Mouse (Mus musculus) embryonic facial prominence, embryonic 10.5 days (tissue): Measurements from ENCODE around the gene Zc2hc1c. TPM values are rescaled to one million over a fixed set of nuclear protein-coding genes. Genes with fewer than 3 reads are reported as not detected.

Experiments
- DNase-seq: peaks from one replicate; pipeline ENCODE4 v3.0.0-alpha.2; 2017; ENCODE audit warnings: low spot score
- H3K27ac ChIP-seq: fragments of 300-500 bp; sonication (generic); replicated peaks from 2 replicates; pipeline ENCODE4 v1.5.1; 2016; ENCODE audit warnings: mild to moderate bottlenecking
- H3K27me3 ChIP-seq: fragments of 300-500 bp; sonication (generic); replicated peaks from 2 replicates; pipeline ENCODE4 v1.6.1; 2016; ENCODE audit warnings: low read depth, mild to moderate bottlenecking; ENCODE audit not compliant: poor library complexity, severe bottlenecking
- H3K36me3 ChIP-seq: fragments of 300-500 bp; sonication (generic); replicated peaks from 2 replicates; pipeline ENCODE4 v1.6.1; 2016; ENCODE audit warnings: mild to moderate bottlenecking, moderate library complexity
- H3K4me1 ChIP-seq: fragments of 300-500 bp; sonication (generic); 2 replicates; pipeline ENCODE4 v1.6.1; 2016
- H3K4me3 ChIP-seq: fragments of 300-500 bp; sonication (generic); 2 replicates; pipeline ENCODE4 v1.5.1; 2016; ENCODE audit warnings: mild to moderate bottlenecking, moderate library complexity
- H3K9me3 ChIP-seq: fragments of 300-500 bp; sonication (generic); 2 replicates; pipeline ENCODE4 v1.6.1; 2016; ENCODE audit warnings: mild to moderate bottlenecking
- WGBS: fragments of 180-500 bp; shearing (Covaris S2); methylation state at CpG from one replicate; pipeline ENCODE4 v1.1.7; 2016; 5-methylcytosine and 5-hydroxymethylcytosine counted together
- microRNA-seq: library from miRNA; unstranded; fragments of <30 nt; microRNA quantifications from one replicate; pipeline ENCODE4, GENCODE M21; 2017
- polyA plus RNA-seq: library from polyadenylated mRNA; unstranded; fragments of >200 nt; fragmentation: Nextera tagmentation; extraction: Ambion mirVana; gene quantifications from 2 replicates; pipeline ENCODE4 v1.2.1, GENCODE M21; 2016

Zc2hc1c gene
- polyA plus RNA-seq, 1 experiment from 2014 or later = 0.90 TPM

- H3K36me3 ChIP-seq = peaks cover 78% of the 10 kb centered on the region
- DNase-seq = no peak
- H3K4me1 ChIP-seq = no peaks in the 10 kb centered on the region
- 88% methylated on average over 6 of the region's 6 CpGs for WGBS
- H3K4me3 ChIP-seq = no peak overlapping the region
- H3K9me3 ChIP-seq = no peaks in the 10 kb centered on the region
- H3K27ac ChIP-seq = no peak overlapping the region
- no peaks in the 10 kb centered on the region for H3K27me3 ChIP-seq
These were observed 59.9 kb downstream of the Zc2hc1c start for GRCm38 (mm10) chr12:85348338-85348737.

Small RNA genes lying within 50 kb of the gene (microRNA-seq; reads per million reads assigned to microRNA genes)
- not detected for gene Mir6938

Other genes starting within 250 kb of the Zc2hc1c start
- gene Prox2, start 177.8 kb upstream of the Zc2hc1c start, polyA plus RNA-seq = 2.9 and 3.7 TPM in 2 replicates
- gene Dlst, start 177.8 kb upstream of the Zc2hc1c start, polyA plus RNA-seq = 106 TPM in 2 replicates
- 2.0 and 2.2 TPM in 2 replicates for gene Rps6kl1, start 137.3 kb upstream of the Zc2hc1c start, polyA plus RNA-seq
- 9.3 and 9.8 TPM in 2 replicates for gene Pgf, start 110.8 kb upstream of the Zc2hc1c start, polyA plus RNA-seq
- gene Eif2b2, start 69.1 kb upstream of the Zc2hc1c start, polyA plus RNA-seq = 119 and 122 TPM in 2 replicates
- gene Mlh3, start 18.0 kb upstream of the Zc2hc1c start, polyA plus RNA-seq = 7.6 and 8.2 TPM in 2 replicates
- gene Acyp1, start 153 bp upstream of the Zc2hc1c start, polyA plus RNA-seq = 47.3 and 50.6 TPM in 2 replicates
- 24.5 and 26.6 TPM in 2 replicates for gene Nek9, start 50.8 kb downstream of the Zc2hc1c start, polyA plus RNA-seq
- gene Tmed10, start 86.3 kb downstream of the Zc2hc1c start, polyA plus RNA-seq = 243 and 251 TPM in 2 replicates
- 1.4 and 1.8 TPM in 2 replicates for gene Fos, start 185.3 kb downstream of the Zc2hc1c start, polyA plus RNA-seq